Mouse (Mus musculus) stomach, embryonic 16.5 days (tissue): Measurements from ENCODE around the gene Cnbd2. TPM values are rescaled to one million over a fixed set of nuclear protein-coding genes. Genes with fewer than 3 reads are reported as not detected.

Experiments
- ATAC-seq: fragments of 200-750 bp; cut with Nextera tagmentation; 2 replicates; pipeline ENCODE4 v1.8.0; 2017; ENCODE audit warnings: moderate number of reproducible peaks, moderate TSS enrichment; ENCODE audit not compliant: insufficient read depth, low FRiP score
- H3K27ac ChIP-seq: fragments of 300-500 bp; sonication (generic); 2 replicates; pipeline ENCODE4 v1.5.1; 2014; ENCODE audit warnings: low read length
- H3K27me3 ChIP-seq: fragments of 300-500 bp; sonication (generic); 2 replicates; pipeline ENCODE4 v1.6.1; 2014; ENCODE audit warnings: low read length, control low read depth, mixed read lengths; ENCODE audit not compliant: control insufficient read depth, insufficient read depth
- H3K36me3 ChIP-seq: fragments of 300-500 bp; sonication (generic); 2 replicates; pipeline ENCODE4 v1.6.1; 2014; ENCODE audit warnings: low read length; ENCODE audit not compliant: control insufficient read depth, insufficient read depth
- H3K4me1 ChIP-seq: fragments of 300-500 bp; sonication (generic); 2 replicates; pipeline ENCODE4 v1.6.1; 2014; ENCODE audit warnings: low read length, control low read depth, mixed read lengths; ENCODE audit not compliant: control insufficient read depth, insufficient read depth
- H3K4me2 ChIP-seq: fragments of 300-500 bp; sonication (generic); 2 replicates; pipeline ENCODE4 v1.6.1; 2014; ENCODE audit warnings: low read depth, low read length, mixed read lengths
- H3K4me3 ChIP-seq: fragments of 300-500 bp; sonication (generic); replicated peaks from 2 replicates; pipeline ENCODE4 v1.5.1; 2014; ENCODE audit warnings: mild to moderate bottlenecking, low read length
- H3K9ac ChIP-seq: fragments of 300-500 bp; sonication (generic); 2 replicates; pipeline ENCODE4 v1.6.1; 2014; ENCODE audit warnings: low read length
- H3K9me3 ChIP-seq: fragments of 300-500 bp; sonication (generic); replicated peaks from 2 replicates; pipeline ENCODE4 v1.6.1; 2016; ENCODE audit warnings: low read length, control low read depth; ENCODE audit not compliant: control insufficient read depth
- WGBS: fragments of 180-500 bp; shearing (Covaris S2); extraction: QIAGEN DNeasy Blood & Tissue Kit; methylation state at CpG from one replicate; pipeline ENCODE4 v1.1.7; 2014; 5-methylcytosine and 5-hydroxymethylcytosine counted together
- polyA plus RNA-seq: library from polyadenylated mRNA; unstranded; fragments of >200 nt; fragmentation: Nextera tagmentation; extraction: Ambion mirVana; gene quantifications from 2 replicates; pipeline ENCODE4 v1.2.1, GENCODE M21; 2015

Cnbd2 gene
- 2.4 and 3.3 TPM in 2 replicates for polyA plus RNA-seq

- WGBS: under 1% methylated on average over 49 of the region's 49 CpGs
- peak within 1 kb of the TSS; percentile 96 for H3K4me3 ChIP-seq
- H3K9me3 ChIP-seq: peaks cover 2% of the 10 kb centered on the region; the same call in 1 of the 2 replicates
- peak; percentile 93 for ATAC-seq
- no peaks in the 10 kb centered on the region for H3K36me3 ChIP-seq
- H3K27me3 ChIP-seq: no peaks in the 10 kb centered on the region
- peak within 1 kb of the TSS; percentile 82 for H3K4me2 ChIP-seq
- H3K27ac ChIP-seq: peak within 1 kb of the TSS; percentile 99
- H3K9ac ChIP-seq: peak within 1 kb of the TSS; percentile 97
- peaks cover 9% of the 10 kb centered on the region for H3K4me1 ChIP-seq
These were observed at the start of gene Cnbd2, which contains the start of gene Scand1 for GRCm38 (mm10) chr2:156312297-156312897. Cnbd2 (plus strand) TSS chr2:156312299. Scand1 (minus strand) TSS chr2:156312704.

- WGBS: 78% methylated on average over 4 of the region's 4 CpGs
- no peak for ATAC-seq
- Histone ChIP-seq H3K4me2 (no peak overlapping the region), H3K36me3 (peaks cover 7% of the 10 kb centered on the region), H3K4me3 (no peak overlapping the region), H3K27me3 (no peaks in the 10 kb centered on the region), H3K27ac (no peak overlapping the region), H3K9me3 (no peaks in the 10 kb centered on the region), H3K4me1 (no peaks in the 10 kb centered on the region), H3K9ac (no peak overlapping the region)
These were observed 48.8 kb upstream of the Cnbd2 start for GRCm38 (mm10) chr2:156263204-156263893.

- WGBS: 91% methylated on average over 9 of the region's 9 CpGs
These were observed 44.5 kb upstream of the Cnbd2 start for GRCm38 (mm10) chr2:156267636-156268035.

GRCm38 (mm10) chr2:156272553-156272952 is 39.5 kb upstream of the Cnbd2 start:
- no peak overlapping the region for H3K27ac ChIP-seq
- 82% methylated on average over 6 of the region's 6 CpGs for WGBS
- H3K4me3 ChIP-seq: no peak overlapping the region
- ATAC-seq: no peak
- H3K9ac ChIP-seq: no peak overlapping the region
- H3K4me2 ChIP-seq: no peak overlapping the region
- H3K36me3 ChIP-seq: no peaks in the 10 kb centered on the region
- no peaks in the 10 kb centered on the region for H3K27me3 ChIP-seq
- H3K4me1 ChIP-seq: no peaks in the 10 kb centered on the region
- H3K9me3 ChIP-seq: no peaks in the 10 kb centered on the region

More at GRCm38 (mm10) chr2:156267636-156268035, 44.5 kb upstream of the Cnbd2 start:
- Histone ChIP-seq H3K4me1 (no peaks in the 10 kb centered on the region), H3K4me3 (no peak overlapping the region), H3K27ac (no peak overlapping the region), H3K36me3 (no peaks in the 10 kb centered on the region), H3K9ac (no peak overlapping the region), H3K9me3 (no peaks in the 10 kb centered on the region), H3K27me3 (no peaks in the 10 kb centered on the region), H3K4me2 (no peak overlapping the region)
- no peak for ATAC-seq

GRCm38 (mm10) chr2:156278226-156279017 is 33.7 kb upstream of the Cnbd2 start:
- Histone ChIP-seq H3K36me3 (0 out of 2 replicates have a peak, but pooled peaks cover 3% of the 10 kb centered on the region), H3K27me3 (no peaks in the 10 kb centered on the region), H3K9ac (peak overlapping the region; percentile 16; the same call in 1 of the 2 replicates), H3K4me3 (no peak overlapping the region), H3K4me1 (peaks cover 8% of the 10 kb centered on the region), H3K27ac (peak overlapping the region; percentile 70; the same call in 1 of the 2 replicates), H3K4me2 (no peak overlapping the region), H3K9me3 (no peaks in the 10 kb centered on the region)
- WGBS: 33% methylated on average over 4 of the region's 4 CpGs
- ATAC-seq: peak; percentile 74; the same call in 1 of the 2 replicates

- WGBS: 70% methylated on average over 4 of the region's 4 CpGs
- Histone ChIP-seq H3K27ac (no peak overlapping the region), H3K9me3 (no peaks in the 10 kb centered on the region), H3K4me2 (no peak overlapping the region), H3K4me3 (no peak overlapping the region), H3K36me3 (0 out of 2 replicates have a peak, but pooled peaks cover 3% of the 10 kb centered on the region), H3K9ac (no peak overlapping the region), H3K4me1 (peaks cover 8% of the 10 kb centered on the region), H3K27me3 (no peaks in the 10 kb centered on the region)
- peak; percentile 50; the same call in 1 of the 2 replicates for ATAC-seq
These were observed 30.9 kb upstream of the Cnbd2 start for GRCm38 (mm10) chr2:156281227-156281626.

GRCm38 (mm10) chr2:156285161-156285560 is 26.9 kb upstream of the Cnbd2 start:
- no peak overlapping the region for H3K4me3 ChIP-seq
- no peaks in the 10 kb centered on the region for H3K27me3 ChIP-seq
- 0 out of 2 replicates have a peak, but pooled peaks cover 3% of the 10 kb centered on the region for H3K36me3 ChIP-seq
- WGBS: 79% methylated on average over 2 of the region's 2 CpGs
- no peak for ATAC-seq
- no peak overlapping the region for H3K27ac ChIP-seq
- H3K4me2 ChIP-seq: no peak overlapping the region
- H3K9ac ChIP-seq: no peak overlapping the region
- H3K9me3 ChIP-seq: no peaks in the 10 kb centered on the region
- no peaks in the 10 kb centered on the region for H3K4me1 ChIP-seq

GRCm38 (mm10) chr2:156286733-156287132 is 25.4 kb upstream of the Cnbd2 start:
- H3K27me3 ChIP-seq: no peaks in the 10 kb centered on the region
- ATAC-seq: no peak
- no peaks in the 10 kb centered on the region for H3K9me3 ChIP-seq
- no peaks in the 10 kb centered on the region for H3K4me1 ChIP-seq
- 94% methylated on average over 4 of the region's 4 CpGs for WGBS
- no peak overlapping the region for H3K4me2 ChIP-seq
- H3K27ac ChIP-seq: no peak overlapping the region
- no peaks in the 10 kb centered on the region for H3K36me3 ChIP-seq
- H3K9ac ChIP-seq: no peak overlapping the region
- H3K4me3 ChIP-seq: no peak overlapping the region
